Mouse (Mus musculus) midbrain, embryonic 11.5 days (tissue): ENCODE results near the gene Tanc2. TPM values are rescaled to one million over a fixed set of nuclear protein-coding genes. Genes with fewer than 3 reads are reported as not detected.

ENCODE experiments used
- ATAC-seq: fragments of 200-750 bp; cut with Nextera tagmentation; 2 replicates; pipeline ENCODE4 v1.8.0; 2017; ENCODE audit warnings: moderate TSS enrichment, moderate library complexity; ENCODE audit not compliant: low FRiP score
- DNase-seq: peaks from one replicate; pipeline ENCODE4 v3.0.0; 2015; ENCODE audit warnings: low spot score; ENCODE audit errors: missing footprints
- H3K27ac ChIP-seq: fragments of 300-500 bp; sonication (generic); 2 replicates; pipeline ENCODE4 v1.5.1; 2014; ENCODE audit warnings: low read depth, low read length
- H3K27me3 ChIP-seq: fragments of 300-500 bp; sonication (generic); 2 replicates; pipeline ENCODE4 v1.6.1; 2014; ENCODE audit warnings: mild to moderate bottlenecking, low read length, moderate library complexity, mixed read lengths; ENCODE audit not compliant: control insufficient read depth, insufficient read depth
- H3K36me3 ChIP-seq: fragments of 300-500 bp; sonication (generic); 2 replicates; pipeline ENCODE4 v1.6.1; 2014; ENCODE audit warnings: mild to moderate bottlenecking, low read length, moderate library complexity, mixed read lengths; ENCODE audit not compliant: control insufficient read depth, insufficient read depth
- H3K4me1 ChIP-seq: fragments of 300-500 bp; sonication (generic); 2 replicates; pipeline ENCODE4 v1.6.1; 2014; ENCODE audit warnings: low read length; ENCODE audit not compliant: control insufficient read depth, insufficient read depth
- H3K4me2 ChIP-seq: fragments of 300-500 bp; sonication (generic); 2 replicates; pipeline ENCODE4 v1.6.1; 2014; ENCODE audit warnings: mild to moderate bottlenecking, moderate library complexity
- H3K4me3 ChIP-seq: fragments of 300-500 bp; sonication (generic); 2 replicates; pipeline ENCODE4 v1.5.1; 2014; ENCODE audit warnings: low read depth, low read length
- H3K9ac ChIP-seq: fragments of 300-500 bp; sonication (generic); 2 replicates; pipeline ENCODE4 v1.6.1; 2014; ENCODE audit warnings: low read length
- H3K9me3 ChIP-seq: fragments of 300-500 bp; sonication (generic); 2 replicates; pipeline ENCODE4 v1.6.1; 2016; ENCODE audit warnings: low read length; ENCODE audit not compliant: control insufficient read depth
- WGBS: fragments of 180-500 bp; shearing (Covaris S2); extraction: QIAGEN DNeasy Blood & Tissue Kit; methylation state at CpG from one replicate; pipeline ENCODE4 v1.1.7; 2014; 5-methylcytosine and 5-hydroxymethylcytosine counted together
- polyA plus RNA-seq: library from polyadenylated mRNA; unstranded; fragments of >200 nt; fragmentation: Nextera tagmentation; extraction: Ambion mirVana; gene quantifications from 2 replicates; pipeline ENCODE4 v1.2.1, GENCODE M21; 2014

The Tanc2 gene
- polyA plus RNA-seq, 1 experiment from 2014 or later = 9.9 TPM

DNA sequence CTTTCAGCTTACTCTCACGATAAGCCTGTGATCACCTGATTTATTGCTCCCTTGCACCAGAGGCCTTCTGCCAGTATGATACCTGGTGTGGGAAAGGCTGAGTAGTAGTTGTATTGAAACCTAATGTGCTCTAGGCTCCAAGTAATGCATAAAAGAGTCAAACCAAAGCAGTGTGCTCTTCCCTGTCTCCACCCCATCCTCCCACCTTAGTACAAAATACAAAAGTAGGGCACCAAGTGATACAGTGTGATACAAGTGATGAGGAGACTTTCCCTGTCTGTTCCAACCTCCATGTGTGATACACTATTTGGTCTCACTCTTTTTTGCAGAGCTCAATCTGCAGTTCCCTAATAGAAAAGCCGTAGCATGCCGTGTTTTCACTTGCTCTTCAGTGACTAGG is 110.7 kb downstream of the Tanc2 start:
- H3K9me3 ChIP-seq = no peaks in the 10 kb centered on the region
- H3K4me2 ChIP-seq = no peak overlapping the region
- no peak overlapping the region for H3K27ac ChIP-seq
- DNase-seq (no peak), ATAC-seq (no peak)
- H3K9ac ChIP-seq = no peak overlapping the region
- no peaks in the 10 kb centered on the region for H3K27me3 ChIP-seq
- H3K4me3 ChIP-seq = no peak overlapping the region
- WGBS = 85% methylated on average over 3 of the region's 3 CpGs
- H3K36me3 ChIP-seq = no peaks in the 10 kb centered on the region
- H3K4me1 ChIP-seq = no peaks in the 10 kb centered on the region

DNA sequence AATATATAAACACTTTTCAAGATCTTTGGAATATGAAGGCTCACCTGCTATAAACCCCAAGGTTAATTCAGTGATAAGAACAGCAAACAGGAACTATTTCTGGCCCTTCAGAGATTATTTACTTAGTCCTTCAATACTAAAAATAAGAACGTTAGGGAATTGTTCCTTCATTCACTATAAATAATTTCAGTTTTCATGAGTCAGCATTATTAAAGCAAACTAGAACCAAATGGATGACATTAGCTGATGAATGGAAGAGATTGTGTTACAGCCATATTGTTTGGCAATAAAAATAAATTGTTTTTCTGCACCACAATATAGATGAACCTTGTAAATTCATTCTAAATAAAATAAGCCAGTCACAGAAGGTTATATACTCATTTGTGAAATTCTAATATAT is 129.9 kb downstream of the Tanc2 start:
- H3K9ac ChIP-seq = no peak overlapping the region
- H3K4me3 ChIP-seq = no peak overlapping the region
- no peak for DNase-seq
- H3K27ac ChIP-seq = no peak overlapping the region
- ATAC-seq = no peak
- 74% methylated on average over 1 of the region's 1 CpGs for WGBS
- no peaks in the 10 kb centered on the region for H3K36me3 ChIP-seq
- no peaks in the 10 kb centered on the region for H3K27me3 ChIP-seq
- no peak overlapping the region for H3K4me2 ChIP-seq
- no peaks in the 10 kb centered on the region for H3K4me1 ChIP-seq
- H3K9me3 ChIP-seq = no peaks in the 10 kb centered on the region

DNA sequence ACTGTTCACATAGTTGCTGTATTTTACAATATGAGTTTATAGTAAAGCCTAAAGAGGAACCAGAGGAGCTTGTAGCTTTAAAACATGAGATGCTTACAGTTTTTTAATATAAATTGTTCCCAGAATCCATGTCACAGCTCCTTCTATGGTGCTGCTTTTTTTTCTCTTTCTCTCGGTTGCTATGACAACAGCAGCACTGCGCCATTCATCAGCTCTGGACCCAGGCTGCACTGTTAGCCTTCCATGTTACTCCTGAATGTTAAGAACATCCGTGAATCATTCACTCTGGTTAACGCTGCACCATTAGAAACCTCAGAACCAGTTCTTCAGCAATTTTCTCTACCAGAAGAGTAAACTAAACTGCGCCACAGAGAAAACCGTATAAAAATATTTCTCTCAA is 141.8 kb downstream of the Tanc2 start:
- no peak overlapping the region for H3K9ac ChIP-seq
- H3K4me2 ChIP-seq = no peak overlapping the region; the same call in 1 of the 2 replicates
- 41% methylated on average over 6 of the region's 6 CpGs for WGBS
- no peaks in the 10 kb centered on the region for H3K9me3 ChIP-seq
- no peaks in the 10 kb centered on the region for H3K36me3 ChIP-seq
- DNase-seq = no peak
- H3K4me3 ChIP-seq = no peak overlapping the region
- peaks cover 8% of the 10 kb centered on the region for H3K4me1 ChIP-seq
- no peaks in the 10 kb centered on the region for H3K27me3 ChIP-seq
- ATAC-seq = peak; percentile 82; the same call in 1 of the 2 replicates
- no peak overlapping the region for H3K27ac ChIP-seq

DNA sequence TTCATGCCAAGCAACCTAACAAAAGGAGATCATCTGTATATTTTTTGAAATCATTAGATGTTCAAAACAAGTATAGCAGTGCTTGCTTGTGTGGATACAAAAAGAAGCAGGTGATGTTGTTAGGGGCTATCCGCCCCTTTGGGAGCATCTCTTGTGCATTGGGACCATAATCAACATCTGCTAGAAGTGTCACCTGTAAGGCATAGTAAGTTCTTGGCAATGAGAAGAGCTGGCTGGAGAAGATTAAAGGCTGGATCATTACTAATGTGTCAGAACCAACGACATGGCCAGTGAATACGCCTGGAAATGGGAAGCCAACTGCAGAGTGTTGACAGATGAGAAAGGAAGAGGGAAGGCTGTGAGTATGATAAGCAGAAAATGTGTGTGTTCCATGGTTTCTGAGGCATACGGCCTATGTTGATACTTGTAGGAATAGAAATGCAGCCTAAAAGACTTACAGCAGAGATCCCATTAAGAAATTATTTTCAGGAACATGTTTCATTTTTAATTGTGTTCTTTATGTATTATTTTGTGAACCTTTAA is 142.3 kb downstream of the Tanc2 start:
- H3K27ac ChIP-seq = no peak overlapping the region
- DNase-seq = no peak
- no peaks in the 10 kb centered on the region for H3K27me3 ChIP-seq
- no peak overlapping the region for H3K4me3 ChIP-seq
- no peaks in the 10 kb centered on the region for H3K9me3 ChIP-seq
- H3K4me2 ChIP-seq = no peak overlapping the region; the same call in 1 of the 2 replicates
- no peak for ATAC-seq
- 72% methylated on average over 4 of the region's 4 CpGs for WGBS
- peaks cover 8% of the 10 kb centered on the region for H3K4me1 ChIP-seq
- H3K36me3 ChIP-seq = no peaks in the 10 kb centered on the region
- H3K9ac ChIP-seq = no peak overlapping the region

DNA sequence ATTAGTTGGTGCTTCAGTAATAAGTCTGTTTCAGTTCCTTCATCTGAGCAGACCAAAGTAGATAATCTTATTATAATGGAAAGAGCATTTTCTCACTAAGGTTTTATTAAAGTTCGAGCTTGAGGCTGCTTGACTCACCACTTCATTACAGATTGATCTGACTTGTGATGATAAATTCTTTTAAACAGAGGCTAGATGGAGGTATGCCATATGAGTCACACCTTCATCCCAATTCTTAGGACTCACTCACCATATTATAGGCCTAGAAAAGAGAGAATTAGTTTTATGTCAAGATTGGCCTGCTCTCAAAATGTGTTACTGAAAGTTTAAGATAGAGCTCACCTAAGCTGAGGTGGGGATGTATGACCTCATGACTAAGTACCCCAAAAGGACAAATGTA is 153.4 kb downstream of the Tanc2 start:
- no peaks in the 10 kb centered on the region for H3K36me3 ChIP-seq
- no peak overlapping the region for H3K4me3 ChIP-seq
- WGBS = 60% methylated on average over 1 of the region's 1 CpGs
- no peak overlapping the region for H3K9ac ChIP-seq
- DNase-seq = no peak
- H3K9me3 ChIP-seq = no peaks in the 10 kb centered on the region
- no peak overlapping the region for H3K27ac ChIP-seq
- H3K4me2 ChIP-seq = no peak overlapping the region
- ATAC-seq = no peak
- no peaks in the 10 kb centered on the region for H3K4me1 ChIP-seq
- no peaks in the 10 kb centered on the region for H3K27me3 ChIP-seq

DNA sequence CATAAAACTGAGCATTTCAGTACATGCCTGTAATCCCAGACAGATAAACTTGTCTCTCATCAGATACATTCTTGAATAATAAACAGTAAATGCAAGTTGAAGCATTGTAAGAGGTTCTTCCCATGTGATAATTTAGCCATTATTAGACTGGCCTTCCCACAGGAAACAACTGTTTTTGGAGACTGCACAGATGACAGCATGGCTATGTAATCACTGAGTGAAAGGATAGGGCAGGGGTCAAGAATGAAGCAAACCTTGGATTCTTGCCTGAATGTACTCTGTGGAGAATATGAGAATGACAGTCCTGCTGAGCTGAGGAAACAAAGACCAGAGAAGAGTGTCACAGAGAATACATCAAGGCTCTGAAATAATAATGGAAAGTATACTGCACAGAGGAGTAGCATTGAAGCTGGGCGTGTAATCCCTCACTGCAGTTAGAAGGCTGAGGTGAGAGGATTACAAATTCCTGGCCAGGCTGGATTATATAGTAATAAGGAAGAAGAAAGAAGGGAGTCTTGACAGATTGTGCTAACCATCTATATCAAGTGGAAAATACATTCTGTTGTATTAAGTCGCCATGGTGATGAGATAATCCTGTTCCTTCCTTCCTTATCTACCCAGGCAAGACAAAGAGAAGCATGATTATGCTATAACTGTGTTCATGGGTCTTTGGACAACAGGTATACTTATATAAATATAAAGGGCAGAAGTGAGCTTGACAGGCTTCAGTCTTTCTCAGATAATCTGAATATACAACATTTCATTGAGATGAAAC is 159.7 kb downstream of the Tanc2 start:
- Histone ChIP-seq H3K4me2 (no peak overlapping the region), H3K36me3 (no peaks in the 10 kb centered on the region), H3K4me3 (no peak overlapping the region), H3K4me1 (peaks cover 2% of the 10 kb centered on the region; the same call in 1 of the 2 replicates), H3K27me3 (no peaks in the 10 kb centered on the region), H3K9me3 (no peaks in the 10 kb centered on the region), H3K9ac (no peak overlapping the region), H3K27ac (no peak overlapping the region)
- no peak for ATAC-seq
- no peak for DNase-seq
- WGBS = 52% methylated on average over 2 of the region's 2 CpGs

DNA sequence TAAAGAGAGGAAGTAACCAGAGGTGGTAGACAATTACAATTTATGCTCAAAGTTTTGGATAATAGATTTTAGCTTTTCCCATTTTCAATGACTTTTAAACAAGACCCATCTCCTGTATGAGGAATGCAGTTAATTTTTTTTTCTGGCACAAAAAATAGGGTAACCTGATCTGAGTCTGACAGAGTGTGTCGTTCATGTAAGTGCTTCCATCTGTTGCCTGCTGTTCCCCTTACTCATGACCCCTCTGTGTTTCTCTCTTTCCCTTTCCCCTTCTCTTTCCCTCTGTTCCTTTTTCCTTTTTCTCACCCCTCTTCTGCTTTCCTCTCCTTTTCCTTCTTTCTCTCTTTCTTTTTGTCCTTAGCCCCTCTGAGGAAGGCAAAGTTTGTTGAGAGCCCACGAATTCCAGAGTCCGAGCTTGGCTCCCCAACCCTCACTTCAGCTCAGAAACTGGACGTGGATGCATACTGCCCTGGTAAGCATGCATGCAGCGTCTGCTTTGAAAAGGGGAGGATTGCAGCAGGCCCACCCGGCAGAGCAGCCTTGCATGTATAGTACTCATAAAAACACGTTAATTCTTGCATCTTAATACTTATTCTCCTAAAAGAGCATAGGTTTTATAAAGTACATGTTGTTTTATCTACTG is 168.9 kb downstream of the Tanc2 start:
- H3K9ac ChIP-seq = no peak overlapping the region
- ATAC-seq = no peak

DNA sequence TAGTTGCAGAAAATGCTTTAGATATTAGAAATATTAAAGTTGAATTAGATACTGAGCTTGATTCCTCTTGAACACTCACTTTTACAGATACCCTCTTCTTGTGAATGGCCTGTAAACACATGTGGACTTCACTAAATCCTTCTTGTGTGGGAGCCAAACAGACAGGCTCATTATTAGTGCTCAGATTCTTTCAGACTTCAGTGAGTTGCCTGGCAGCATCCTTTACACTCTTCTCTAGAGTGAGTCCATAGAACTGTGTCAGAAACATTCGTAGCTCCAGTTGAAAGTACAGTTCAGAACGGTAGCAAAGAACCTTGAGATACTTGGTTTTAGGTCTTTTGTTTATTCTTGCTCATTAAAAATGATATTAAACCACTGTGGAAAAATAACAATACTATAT is 169.6 kb downstream of the Tanc2 start:
- no peaks in the 10 kb centered on the region for H3K36me3 ChIP-seq
- no peak overlapping the region for H3K9ac ChIP-seq
- 7% methylated on average over 2 of the region's 2 CpGs for WGBS
- no peak overlapping the region for H3K4me2 ChIP-seq
- no peaks in the 10 kb centered on the region for H3K9me3 ChIP-seq
- peaks cover 15% of the 10 kb centered on the region for H3K4me1 ChIP-seq
- H3K27ac ChIP-seq = no peak overlapping the region
- no peak overlapping the region for H3K4me3 ChIP-seq
- ATAC-seq = peak; percentile 63; the same call in 1 of the 2 replicates
- no peaks in the 10 kb centered on the region for H3K27me3 ChIP-seq
- DNase-seq = no peak

More for the DNA sequence above, 168.9 kb downstream of the Tanc2 start:
- DNase-seq = no peak
- Histone ChIP-seq H3K27me3 (no peaks in the 10 kb centered on the region), H3K9me3 (no peaks in the 10 kb centered on the region), H3K4me1 (peaks cover 15% of the 10 kb centered on the region), H3K36me3 (no peaks in the 10 kb centered on the region), H3K4me3 (no peak overlapping the region), H3K4me2 (0 out of 2 replicates have a peak overlapping the region, but pooled peaks have one; percentile 6), H3K27ac (peak overlapping the region; percentile 40; the same call in 1 of the 2 replicates)
- 15% methylated on average over 7 of the region's 7 CpGs for WGBS

DNA sequence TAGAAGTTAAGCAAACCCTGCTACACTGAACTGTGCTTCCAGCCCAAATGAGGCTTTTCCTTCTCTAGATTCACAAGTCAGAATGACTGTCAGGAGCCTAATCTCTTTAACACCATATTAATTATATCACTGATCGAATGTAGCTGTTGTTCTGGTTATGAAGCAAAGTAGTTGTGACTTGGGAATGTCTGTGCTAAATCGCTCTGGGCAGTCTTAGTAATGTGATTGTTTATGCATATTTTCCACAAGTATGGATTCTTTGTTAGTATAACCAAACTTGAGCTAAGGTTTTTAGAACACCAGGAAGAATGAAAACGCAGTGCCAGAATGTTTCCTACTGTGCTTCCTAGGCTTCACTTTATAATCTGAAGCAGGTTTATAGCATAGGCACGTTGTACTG is 170.6 kb downstream of the Tanc2 start:
- WGBS = 26% methylated on average over 4 of the region's 4 CpGs

More for the DNA sequence above, 170.6 kb downstream of the Tanc2 start:
- ATAC-seq = no peak
- Histone ChIP-seq H3K9me3 (no peaks in the 10 kb centered on the region), H3K36me3 (no peaks in the 10 kb centered on the region), H3K9ac (peak overlapping the region; percentile 9; the same call in 1 of the 2 replicates), H3K27ac (no peak overlapping the region), H3K4me3 (no peak overlapping the region), H3K4me1 (peaks cover 15% of the 10 kb centered on the region), H3K4me2 (no peak overlapping the region), H3K27me3 (no peaks in the 10 kb centered on the region)
- no peak for DNase-seq
